Mouse (Mus musculus) brain, embryonic 14.5 days (tissue): ENCODE results near the gene Gtsf1l.

Experiments
- CTCF ChIP-seq: fragments of 200-500 bp; IDR thresholded peaks from 2 replicates; pipeline ENCODE4 v1.5.1; 2012; ENCODE audit warnings: inconsistent platforms, mild to moderate bottlenecking, moderate library complexity, borderline replicate concordance; ENCODE audit not compliant: insufficient read depth, insufficient read length; ENCODE audit errors: extremely low read depth
- POLR2A ChIP-seq: fragments of 200-500 bp; IDR thresholded peaks from 2 replicates; pipeline ENCODE4 v1.6.1; 2012; ENCODE audit warnings: mild to moderate bottlenecking, inconsistent platforms, borderline replicate concordance; ENCODE audit not compliant: poor library complexity, insufficient read depth, insufficient read length, severe bottlenecking; ENCODE audit errors: extremely low read depth

GRCm38 (mm10) chr2:163122319-163122718 lies 34.7 kb upstream of the Gtsf1l start:
- TF ChIP-seq POLR2A (no peak), CTCF (no peak)
